Mouse (Mus musculus) bone marrow macrophage, adult 2 months (primary cell): ENCODE measurements around the gene Dnajc5. TPM values are rescaled to one million over a fixed set of nuclear protein-coding genes. Genes with fewer than 3 reads are reported as not detected.
"Not testable (repeated sequence)": the region's sequence is repeated elsewhere in the genome, so short reads cannot be mapped to it uniquely, and the experiment has no call there.

Experiments used
- H3K27ac ChIP-seq: 2 replicates; pipeline ENCODE4 v1.5.1; 2012; ENCODE audit warnings: low read depth, low read length; ENCODE audit not compliant: insufficient read depth
- H3K4me1 ChIP-seq: 2 replicates; pipeline ENCODE4 v1.6.1; 2012; ENCODE audit warnings: low read length; ENCODE audit not compliant: control insufficient read depth, insufficient read depth
- H3K4me3 ChIP-seq: 2 replicates; pipeline ENCODE4 v1.5.1; 2012; ENCODE audit warnings: mild to moderate bottlenecking, low read length, moderate library complexity; ENCODE audit not compliant: insufficient read depth
- CTCF ChIP-seq: IDR thresholded peaks from 2 replicates; pipeline ENCODE4 v1.5.1; 2012; ENCODE audit warnings: low read depth, mild to moderate bottlenecking, low read length, moderate library complexity
- POLR2A ChIP-seq: IDR thresholded peaks from 2 replicates; pipeline ENCODE4 v1.6.1; 2012; ENCODE audit warnings: mild to moderate bottlenecking, low read depth, low read length, borderline replicate concordance
- polyA plus RNA-seq: library from polyadenylated mRNA; stranded (reverse); fragments of >200 nt; gene quantifications from 2 replicates; pipeline ENCODE4 v1.2.4, GENCODE M21; 2012; ENCODE audit not compliant: missing spikeins, insufficient read depth, insufficient read length

Gene Dnajc5
- polyA plus RNA-seq, 1 experiment: 71.7 TPM

- Histone ChIP-seq H3K27ac (no peak overlapping the region), H3K4me1 (peaks cover 18% of the 10 kb centered on the region), H3K4me3 (no peak overlapping the region)
- TF ChIP-seq CTCF (no peak), POLR2A (no peak)
These were observed 28.7 kb upstream of the Dnajc5 start for GRCm38 (mm10) chr2:181491432-181492205.

DNA sequence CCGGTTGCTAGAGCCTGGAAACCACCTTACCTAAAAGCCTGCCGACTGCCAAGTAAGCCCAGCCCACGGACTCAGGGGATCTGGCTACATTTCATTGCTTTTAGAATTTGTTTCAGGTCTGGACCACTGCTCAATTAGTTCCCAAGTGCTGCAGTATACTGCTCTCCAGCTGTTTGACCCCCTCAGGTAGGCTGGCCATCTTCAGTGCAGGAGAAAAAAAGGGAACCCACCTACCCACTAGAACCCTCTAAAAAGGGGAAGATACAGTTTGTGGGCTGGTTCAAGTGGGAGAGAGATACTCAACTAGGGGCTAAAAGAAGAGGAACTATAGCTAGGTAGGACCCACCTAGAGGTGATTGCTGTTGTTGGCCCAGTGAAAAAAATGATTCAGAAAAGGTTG, 28.1 kb upstream of the Dnajc5 start:
- Histone ChIP-seq H3K27ac (no peak overlapping the region), H3K4me3 (no peak overlapping the region), H3K4me1 (peaks cover 14% of the 10 kb centered on the region)
- TF ChIP-seq CTCF: no peak
- no peak for TF ChIP-seq POLR2A

DNA sequence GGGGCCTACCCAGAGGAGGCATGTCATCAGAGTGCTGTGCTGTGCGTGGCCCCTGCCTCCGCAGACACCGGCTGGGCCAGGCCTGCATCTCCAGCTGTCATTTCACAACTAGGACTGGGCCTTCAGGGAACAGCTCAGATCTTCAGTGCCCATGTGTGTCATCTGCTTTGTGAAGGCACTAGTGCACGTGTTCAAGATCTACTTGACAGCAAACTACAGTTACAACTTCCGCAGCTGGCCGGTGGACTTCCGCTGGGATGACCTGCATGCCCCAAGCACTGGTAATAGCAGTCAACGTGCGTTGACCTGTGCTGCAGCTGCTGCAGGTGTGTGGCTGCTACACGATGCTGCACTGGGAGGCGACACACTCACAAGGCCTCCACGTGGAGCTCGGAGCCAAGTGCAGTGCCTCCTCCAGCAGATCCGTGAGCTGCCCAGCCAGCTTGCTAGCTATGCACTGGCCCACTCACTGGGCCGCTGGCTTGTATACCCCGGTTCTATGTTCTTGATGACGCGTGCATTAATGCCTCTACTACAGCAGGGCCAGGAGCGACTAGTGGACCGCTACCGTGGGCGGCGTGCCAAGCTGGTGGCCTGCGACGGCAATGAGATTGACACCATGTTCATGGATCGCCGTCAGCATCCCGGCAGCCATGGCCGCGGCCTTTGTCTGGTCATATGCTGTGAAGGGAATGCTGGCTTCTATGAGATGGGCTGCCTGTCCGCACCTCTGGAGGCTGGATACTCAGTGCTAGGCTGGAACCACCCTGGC, 26.9 kb upstream of the Dnajc5 start, which contains the start of gene Abhd16b:
TSS of gene Abhd16b (plus strand) at position 51 of the 772 bp plus-strand sequence.
- no peak within 1 kb of the TSS for H3K4me3 ChIP-seq
- H3K4me1 ChIP-seq: peaks cover 9% of the 10 kb centered on the region
- no peak for TF ChIP-seq POLR2A
- no peak for TF ChIP-seq CTCF
- H3K27ac ChIP-seq: no peak within 1 kb of the TSS

- no peak for TF ChIP-seq POLR2A
- no peak for TF ChIP-seq CTCF
- Histone ChIP-seq H3K27ac (no peak overlapping the region), H3K4me3 (no peak overlapping the region), H3K4me1 (peaks cover 15% of the 10 kb centered on the region)
These were observed 25.9 kb upstream of the Dnajc5 start for GRCm38 (mm10) chr2:181494266-181494945.

DNA sequence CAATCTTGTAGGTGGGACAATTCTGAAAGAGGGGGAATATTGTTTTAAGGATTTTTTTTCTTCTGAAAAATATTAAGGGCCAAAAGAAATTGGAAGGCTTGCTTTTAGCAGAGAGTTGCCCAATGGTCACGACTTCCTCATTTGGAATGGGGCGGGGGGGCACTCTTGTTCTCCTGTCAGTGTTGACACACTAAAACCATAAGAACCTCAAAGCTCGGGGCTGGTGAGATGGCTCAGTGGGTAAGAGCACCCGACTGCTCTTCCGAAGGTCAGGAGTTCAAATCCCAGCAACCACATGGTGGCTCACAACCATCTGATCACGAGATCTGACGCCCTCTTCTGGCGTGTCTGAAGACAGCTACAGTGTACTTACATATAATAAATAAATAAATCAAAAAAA, 24.4 kb upstream of the Dnajc5 start:
- not testable (repeated sequence) for H3K27ac ChIP-seq, H3K4me3 ChIP-seq
- peaks cover 15% of the 10 kb centered on the region for H3K4me1 ChIP-seq

- Histone ChIP-seq H3K27ac (peak overlapping the region; percentile 61), H3K4me1 (peaks cover 15% of the 10 kb centered on the region), H3K4me3 (peak overlapping the region; percentile 56)
- no peak for TF ChIP-seq POLR2A
- peak; percentile 49; the same call in 1 of the 2 replicates for TF ChIP-seq CTCF
These were observed 24.0 kb upstream of the Dnajc5 start for GRCm38 (mm10) chr2:181496281-181496680.

DNA sequence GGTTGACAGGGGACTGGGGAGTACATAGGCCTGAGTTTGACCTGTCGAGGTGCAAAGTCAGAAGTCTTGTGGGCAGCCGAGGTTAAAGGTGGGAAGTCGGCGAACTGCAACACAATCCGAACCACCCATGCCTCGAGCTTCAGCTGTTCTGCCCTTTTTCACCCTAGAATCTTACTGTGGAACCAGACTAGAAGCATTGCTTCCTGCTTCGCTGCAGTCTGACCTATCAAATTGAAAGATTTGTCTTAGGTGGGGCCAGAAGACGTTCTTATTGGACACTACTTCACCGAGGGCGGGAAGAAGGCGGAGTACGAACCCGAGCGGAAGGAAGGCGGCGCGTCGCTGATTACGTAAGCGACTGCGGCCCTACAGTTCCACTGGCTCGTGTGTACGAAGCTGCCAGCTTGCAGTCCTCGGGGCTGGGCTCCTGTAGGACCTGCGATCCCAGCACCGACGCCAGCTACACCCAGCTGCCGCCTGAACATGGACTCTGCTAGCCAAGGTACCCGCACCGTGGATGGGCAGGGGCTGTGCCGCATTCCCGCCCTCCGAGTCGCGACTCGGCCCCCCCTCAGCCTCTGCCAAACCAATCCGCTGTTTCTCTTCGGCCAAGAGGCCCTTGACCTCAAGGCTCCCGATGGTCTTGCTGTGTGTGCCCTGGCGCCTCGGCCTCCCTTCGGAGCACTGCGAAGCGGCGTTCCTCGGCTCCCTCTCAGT, 23.3 kb upstream of the Dnajc5 start, which contains the start of gene Tpd52l2:
TSS of gene Tpd52l2 (plus strand) at position 312 of the 717 bp plus-strand sequence.
- Histone ChIP-seq H3K4me3 (peak within 1 kb of the TSS; percentile 85), H3K27ac (peak within 1 kb of the TSS; percentile 81), H3K4me1 (peaks cover 10% of the 10 kb centered on the region)
- TF ChIP-seq CTCF (no peak), POLR2A (peak; percentile 67; the same call in 1 of the 2 replicates)

DNA sequence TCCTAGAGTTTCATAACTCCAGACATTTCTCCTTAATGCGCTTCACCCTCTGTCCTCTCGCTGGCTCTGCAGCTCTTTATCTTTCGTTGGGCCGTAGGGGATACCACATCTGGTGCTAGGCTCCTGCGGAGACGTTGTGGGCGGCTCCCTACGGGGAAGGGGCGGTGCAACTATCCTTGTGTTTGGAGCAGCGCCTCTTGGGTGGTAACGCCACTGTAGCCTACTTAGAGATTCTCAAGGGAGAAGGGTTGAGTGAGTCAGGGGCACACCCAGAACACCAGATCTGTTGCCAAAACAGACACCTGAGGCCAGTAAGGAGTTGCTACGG, 22.8 kb upstream of the Dnajc5 start:
- H3K4me1 ChIP-seq: peaks cover 10% of the 10 kb centered on the region
- H3K27ac ChIP-seq: peak overlapping the region; percentile 81
- TF ChIP-seq CTCF (no peak), POLR2A (no peak)
- H3K4me3 ChIP-seq: peak overlapping the region; percentile 85

- no peak for TF ChIP-seq CTCF
- Histone ChIP-seq H3K27ac (no peak overlapping the region), H3K4me3 (no peak overlapping the region), H3K4me1 (peaks cover 10% of the 10 kb centered on the region)
These were observed 21.6 kb upstream of the Dnajc5 start for GRCm38 (mm10) chr2:181498644-181499043.

DNA sequence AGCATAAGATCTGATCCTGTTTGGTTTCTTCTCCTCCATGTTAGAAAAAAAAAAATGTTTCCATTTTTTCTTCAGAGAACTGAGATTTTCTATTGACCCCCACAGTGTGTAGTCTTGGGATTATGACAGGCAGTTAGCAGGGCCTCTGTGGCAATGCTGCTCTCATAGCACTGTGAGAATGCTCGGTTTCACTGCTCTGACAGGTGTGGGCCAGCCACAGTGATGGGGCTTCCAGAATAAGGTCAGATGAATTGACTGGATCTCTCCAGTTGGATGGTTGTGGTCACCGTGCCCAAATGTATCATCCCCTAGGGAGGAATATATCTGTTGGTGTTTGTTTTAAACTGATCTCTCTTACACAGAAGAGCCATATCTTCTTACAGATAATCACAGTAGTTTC, 11.1 kb upstream of the Dnajc5 start:
- TF ChIP-seq POLR2A (no peak), CTCF (no peak)
- Histone ChIP-seq H3K4me1 (peaks cover 4% of the 10 kb centered on the region; the same call in 1 of the 2 replicates), H3K4me3 (no peak overlapping the region)

More for the DNA sequence above, 11.1 kb upstream of the Dnajc5 start:
- no peak overlapping the region for H3K27ac ChIP-seq
